Mouse (Mus musculus) fibroblast of lung, adult 2 months (primary cell): ENCODE measurements at regions not wholly inside any gene's neighbourhood (a gene's known extent, or its start where the extent isn't known, plus 50 kb on each side); places are given as distances from the start of the nearest gene placed in this dataset.
A peak's percentile ranks its signal among the peaks of the same experiment; 100 is the strongest.
"Not testable (repeated sequence)": the region's sequence is repeated elsewhere in the genome, so short reads cannot be mapped to it uniquely, and the experiment has no call there.

ENCODE experiments used
- DNase-seq: peaks from one replicate; pipeline ENCODE4 v3.0.0-alpha.2; 2011; ENCODE audit warnings: low read depth

- no peak for DNase-seq
Observed at GRCm38 (mm10) chr13:75295818-75296217, 206.2 kb downstream of the Pcsk1 start.

GRCm38 (mm10) chr13:75319780-75320179 is 230.2 kb downstream of the Pcsk1 start:
- DNase-seq, result no peak

GRCm38 (mm10) chr13:75320239-75320638 is 230.6 kb downstream of the Pcsk1 start:
- DNase-seq, result no peak

- DNase-seq, result no peak
Observed at GRCm38 (mm10) chr13:75337054-75337453, 247.4 kb downstream of the Pcsk1 start.

GRCm38 (mm10) chr13:75343422-75343821 is 253.8 kb downstream of the Pcsk1 start:
- DNase-seq, result no peak

GRCm38 (mm10) chr13:75366723-75367426 is 277.2 kb downstream of the Pcsk1 start:
- DNase-seq, result peak; percentile 42

GRCm38 (mm10) chr13:75368249-75368800 is 278.7 kb downstream of the Pcsk1 start:
- DNase-seq, result no peak

- DNase-seq, result not testable (repeated sequence)
Observed at GRCm38 (mm10) chr13:75377100-75377499, 287.5 kb downstream of the Pcsk1 start.

GRCm38 (mm10) chr13:75377717-75378116 is 288.1 kb downstream of the Pcsk1 start:
- no peak for DNase-seq

GRCm38 (mm10) chr13:75384631-75385340 is 295.2 kb downstream of the Pcsk1 start:
- DNase-seq, result no peak

GRCm38 (mm10) chr13:75389211-75389610 is 299.6 kb downstream of the Pcsk1 start:
- no peak for DNase-seq

GRCm38 (mm10) chr13:75390177-75390576 is 300.6 kb downstream of the Pcsk1 start:
- DNase-seq, result no peak

GRCm38 (mm10) chr13:75399846-75400245 is 306.7 kb upstream of the Ell2 start:
- not testable (repeated sequence) for DNase-seq

GRCm38 (mm10) chr13:75420726-75421125 is 285.8 kb upstream of the Ell2 start:
- DNase-seq, result peak; percentile 26

GRCm38 (mm10) chr13:75426971-75427370 is 279.6 kb upstream of the Ell2 start:
- no peak for DNase-seq

- DNase-seq, result no peak
Observed at GRCm38 (mm10) chr13:75439170-75439569, 267.4 kb upstream of the Ell2 start.

- DNase-seq, result no peak
Observed at GRCm38 (mm10) chr13:75440051-75440450, 266.5 kb upstream of the Ell2 start.

- no peak for DNase-seq
Observed at GRCm38 (mm10) chr13:75460335-75460878, 246.2 kb upstream of the Ell2 start.

- no peak for DNase-seq
Observed at GRCm38 (mm10) chr13:75461273-75461672, 245.3 kb upstream of the Ell2 start.

GRCm38 (mm10) chr13:75467225-75467624 is 239.3 kb upstream of the Ell2 start:
- no peak for DNase-seq

GRCm38 (mm10) chr13:75475828-75476597 is 230.5 kb upstream of the Ell2 start:
- DNase-seq, result no peak
